In genomic region chr9:31011533-31011932, GRCm38 (mm10) we compare ENCODE assay signal across 14 mouse cellular contexts. TPM values are rescaled to one million over a fixed set of nuclear protein-coding genes. Genes with fewer than 3 reads are reported as not detected.
DNase-seq lines count a peak whose midpoint lies in the region; ATAC-seq and TF ChIP-seq lines count a peak whose summit lies in the region.
"Had no signal": no experiment of that assay in that cellular context is flagged by ENCODE, and none has a peak within 500 bp of the region (broad histone marks: within the 10 kb centered on the region; RNA-seq: fewer than 3 reads in every experiment).

No protein-coding gene starts in this region.

- peak; percentile 90 for DNase-seq in MN1 (ENCODE audit: low spot score)
- DNase-seq in heart, adult 9 months (ENCODE audit: low spot score in 2 of 2) = peak; percentile 43 to 44
- DNase-seq in thymus, postnatal 0 days (ENCODE audit: low spot score) = no peak
- no peak for DNase-seq in gastrocnemius, adult 18-20 months (ENCODE audit: low spot score)
- DNase-seq in left cerebral cortex, postnatal 10 days (ENCODE audit: extremely low spot score in 1 of 2, low spot score in 2 of 2) = no peak
- DNase-seq: cerebellum, postnatal 36 days; gastrocnemius, adult 2 months; liver, embryonic 13.5 days; midbrain, embryonic 14.5 days had no signal

- H3K27me3 ChIP-seq in ES-Bruce4 (ENCODE audit: control insufficient read depth, insufficient read depth, low read length, poor library complexity, severe bottlenecking) = no peaks in the 10 kb centered on the region
- no peaks in the 10 kb centered on the region for H3K27me3 ChIP-seq in intestine, embryonic 15.5 days (replicated peaks)
- H3K27me3 ChIP-seq: hindbrain, embryonic 12.5 days; liver, embryonic 13.5 days had no signal

- no peak for TF ChIP-seq EP300 in ES-Bruce4 (IDR thresholded peaks at IDR 0.05; ENCODE audit: insufficient read depth, low read depth, low read length)

- ATAC-seq in intestine, embryonic 15.5 days = peak; percentile 79; the same call in 1 of the 2 replicates
- ATAC-seq: activated CD4-positive, CD25-positive, alpha-beta regulatory T cell, adult 4 months had no signal

- WGBS in intestine, embryonic 15.5 days = 35% methylated on average over 1 of the region's 1 CpGs

- peaks cover 10% of the 10 kb centered on the region for H3K4me1 ChIP-seq in ES-Bruce4 (ENCODE audit: control insufficient read depth, insufficient read depth, low read length)
- peaks cover 6% of the 10 kb centered on the region; the same call in 1 of the 2 replicates for H3K4me1 ChIP-seq in intestine, embryonic 15.5 days (replicated peaks)
- H3K4me1 ChIP-seq: hindbrain, embryonic 12.5 days; liver, embryonic 13.5 days had no signal

- intact Hi-C loops in left cerebral cortex, postnatal 10 days (cut with DNase I) = no loop called here

- peaks cover 2% of the 10 kb centered on the region; the same call in 1 of the 2 replicates for H3K36me3 ChIP-seq in ES-Bruce4 (ENCODE audit: control insufficient read depth, insufficient read depth, low read length, poor library complexity, severe bottlenecking)
- H3K36me3 ChIP-seq in intestine, embryonic 15.5 days = no peaks in the 10 kb centered on the region
- H3K36me3 ChIP-seq: hindbrain, embryonic 12.5 days; liver, embryonic 13.5 days had no signal

- no peaks in the 10 kb centered on the region for H3K9me3 ChIP-seq in ES-Bruce4 (replicated peaks; ENCODE audit: control insufficient read depth, insufficient read depth, low read length, poor library complexity, severe bottlenecking)
- H3K9me3 ChIP-seq in intestine, embryonic 15.5 days = no peaks in the 10 kb centered on the region
- H3K9me3 ChIP-seq: hindbrain, embryonic 12.5 days; liver, embryonic 13.5 days had no signal

- no peak overlapping the region for H3K4me3 ChIP-seq in ES-Bruce4 (ENCODE audit: low read depth, low read length)
- H3K4me3 ChIP-seq in intestine, embryonic 15.5 days (replicated peaks) = no peak overlapping the region
- H3K4me3 ChIP-seq: gastrocnemius, adult 2 months; hindbrain, embryonic 12.5 days; liver, embryonic 13.5 days had no signal

- TF ChIP-seq CTCF in ES-Bruce4 (IDR thresholded peaks at IDR 0.05; ENCODE audit: low read depth, low read length) = no peak

- H3K27ac ChIP-seq in ES-Bruce4 (ENCODE audit: insufficient read depth, low read length) = peak overlapping the region; percentile 90
- peak overlapping the region; percentile 58 for H3K27ac ChIP-seq in intestine, embryonic 15.5 days
- H3K27ac ChIP-seq: gastrocnemius, adult 2 months; hindbrain, embryonic 12.5 days; kidney, postnatal 0 days; liver, embryonic 13.5 days had no signal

- H3K4me2 ChIP-seq in intestine, embryonic 15.5 days (replicated peaks) = no peak overlapping the region
- H3K4me2 ChIP-seq: hindbrain, embryonic 12.5 days; liver, embryonic 13.5 days had no signal

- H3K9ac ChIP-seq in ES-Bruce4 (ENCODE audit: low read depth, poor library complexity, severe bottlenecking) = peak overlapping the region; percentile 75; the same call in 1 of the 2 replicates
- no peak overlapping the region for H3K9ac ChIP-seq in intestine, embryonic 15.5 days
- H3K9ac ChIP-seq: hindbrain, embryonic 12.5 days; liver, embryonic 13.5 days had no signal

- no peak for TF ChIP-seq POLR2A in ES-Bruce4 (IDR thresholded peaks at IDR 0.05; ENCODE audit: insufficient read depth, low read length)

RNA-seq across cellular contexts. Expression of gene Zbtb44, which starts 18.9 kb away (rescaled TPM):
- 95.7 and 98.2 TPM in 2 replicates for polyA plus RNA-seq in ES-Bruce4 (2011; ENCODE audit: insufficient read depth, insufficient read length, low read depth, missing spikeins)
- 7.6 and 7.9 TPM in 2 replicates for polyA plus RNA-seq in intestine, embryonic 15.5 days (2015; fragmentation: Nextera tagmentation; extraction: Ambion mirVana)
- polyA plus RNA-seq in thymus, postnatal 0 days (2015; fragmentation: Nextera tagmentation; extraction: Ambion mirVana) = 8.4 and 10.8 TPM in 2 replicates
- total RNA-seq in gastrocnemius, adult 18-20 months (2021) = 10 to 100 TPM; 65.6 to 66.4 TPM
- 10 to 100 TPM; 43.6 to 45.7 TPM for total RNA-seq in left cerebral cortex, postnatal 10 days (2021)

Comparison
In these comparisons a context has a peak if more than half of its experiments do, and no peak if none do; other contexts are left out.
1. DNase-seq: peak in MN1 (single experiment) and heart, adult 9 months (2 of 2); none in thymus, postnatal 0 days (single experiment), gastrocnemius, adult 18-20 months (single experiment) and left cerebral cortex, postnatal 10 days (0 of 2).